Mouse (Mus musculus): ENCODE data around the gene Pla2g1b. TPM values are rescaled to one million over a fixed set of nuclear protein-coding genes. Genes with fewer than 3 reads are reported as not detected.

The Pla2g1b gene
- total and polyA plus RNA-seq, 2 experiments, result 2.7 TPM; not detected in 1

DNA sequence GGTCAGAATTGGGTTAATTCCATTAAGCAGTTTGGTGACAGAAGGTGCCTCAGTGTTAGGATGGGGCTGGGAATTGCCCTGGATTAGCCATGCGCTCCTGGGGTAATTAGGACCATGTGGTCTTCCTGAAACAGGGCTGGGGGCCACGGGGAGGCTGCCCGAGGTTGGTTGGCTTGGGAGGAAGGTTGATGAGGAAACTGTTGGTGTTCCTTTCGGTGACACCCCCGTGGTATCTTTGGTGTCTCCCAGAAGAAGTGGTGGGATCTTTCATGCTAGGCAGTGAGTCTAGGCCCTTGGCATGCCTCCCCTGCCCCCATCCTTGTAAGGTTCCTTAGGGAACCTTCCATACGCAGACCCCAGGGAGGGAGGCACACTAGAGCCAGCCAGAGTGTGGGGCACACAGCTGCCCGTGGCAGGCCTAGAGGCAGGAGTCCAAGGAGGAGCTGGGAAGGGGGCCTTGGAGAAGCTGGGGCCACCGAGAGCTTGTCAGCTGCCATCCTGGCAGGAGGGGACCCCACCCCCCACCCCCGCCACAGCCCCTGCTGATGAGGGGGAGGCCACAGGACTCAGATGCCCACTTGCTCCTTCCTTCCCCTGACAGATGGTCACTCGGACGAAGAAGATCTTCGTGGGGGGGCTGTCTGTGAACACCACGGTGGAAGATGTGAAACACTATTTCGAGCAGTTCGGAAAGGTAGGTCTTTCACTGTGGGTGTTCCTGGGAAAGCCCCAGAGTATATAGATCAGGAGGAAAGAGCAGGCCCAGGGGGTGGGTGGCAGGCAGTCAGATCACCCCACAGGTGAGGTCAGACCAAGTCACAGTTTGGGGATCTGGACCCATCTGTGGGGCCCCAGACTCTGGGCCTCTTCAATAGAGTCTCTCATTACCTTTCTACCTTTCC is 31.0 kb upstream of the Pla2g1b start:
- Histone ChIP-seq H3K9ac (ENCODE audit: low read depth, low read length) (no peak overlapping the region), H3K79me2 (ENCODE audit: control insufficient read depth, insufficient read depth, low read length) (no peaks in the 10 kb centered on the region), H3K27ac (replicated peaks; ENCODE audit: insufficient read depth, low read depth, low read length) (no peak overlapping the region), H3K27me3 (ENCODE audit: control insufficient read depth, insufficient read depth, low read length) (peaks cover 6% of the 10 kb centered on the region; the same call in 1 of the 2 replicates), H3K4me3 (ENCODE audit: insufficient read depth, low read depth, low read length) (no peak overlapping the region), H3K36me3 (ENCODE audit: control insufficient read depth, insufficient read depth, low read length) (no peaks in the 10 kb centered on the region), H3K4me1 (ENCODE audit: control insufficient read depth, insufficient read depth, low read length) (no peaks in the 10 kb centered on the region)
- TF ChIP-seq POLR2A (IDR thresholded peaks at IDR 0.05; ENCODE audit: extremely low read depth, insufficient read depth, low read length) (no peak), CTCF (IDR thresholded peaks at IDR 0.05; ENCODE audit: low read depth, low read length) (no peak)
- no peak for DNase-seq (ENCODE audit: extremely low read depth, low read depth, low spot score)
- 84% methylated on average over 15 of the region's 15 CpGs for WGBS

DNA sequence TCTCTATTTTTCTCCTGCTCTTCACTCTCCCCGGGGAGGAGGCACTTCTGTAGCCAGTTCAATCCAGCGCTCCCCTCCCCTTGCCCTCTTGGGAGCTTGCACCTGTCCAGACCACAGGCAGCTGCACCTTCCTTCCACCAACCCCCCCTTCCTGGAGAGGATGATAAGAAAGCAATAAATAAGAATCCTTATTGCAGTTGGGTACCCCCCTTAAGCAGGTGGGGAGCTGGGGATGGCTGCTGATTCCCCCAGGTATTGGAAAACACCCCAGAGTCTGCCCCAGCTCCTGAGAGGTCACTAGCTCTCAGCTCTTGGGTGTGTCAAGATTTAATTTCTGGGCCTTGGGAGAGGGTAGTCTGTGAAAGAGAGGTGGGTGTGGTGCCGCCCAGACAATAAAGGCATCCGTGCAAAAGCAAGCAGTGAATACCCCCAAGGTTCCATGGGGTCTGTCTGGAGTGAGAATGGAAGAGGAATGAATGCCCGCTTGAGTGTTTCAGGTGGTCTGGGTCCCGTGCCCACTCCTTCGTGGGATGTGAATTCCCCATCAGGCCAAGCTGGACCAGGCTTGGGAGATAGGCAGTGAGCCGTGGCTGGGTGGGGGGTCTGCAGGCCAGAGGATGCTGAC is 30.2 kb upstream of the Pla2g1b start:
- no peak for DNase-seq (ENCODE audit: extremely low read depth, low read depth, low spot score)
- H3K79me2 ChIP-seq (ENCODE audit: control insufficient read depth, insufficient read depth, low read length), result no peaks in the 10 kb centered on the region
- no peaks in the 10 kb centered on the region for H3K36me3 ChIP-seq (ENCODE audit: control insufficient read depth, insufficient read depth, low read length)
- H3K9ac ChIP-seq (ENCODE audit: low read depth, low read length), result no peak overlapping the region
- no peaks in the 10 kb centered on the region for H3K4me1 ChIP-seq (ENCODE audit: control insufficient read depth, insufficient read depth, low read length)
- no peak overlapping the region; the same call in 1 of the 2 replicates for H3K4me3 ChIP-seq (ENCODE audit: insufficient read depth, low read depth, low read length)
- H3K27me3 ChIP-seq (ENCODE audit: control insufficient read depth, insufficient read depth, low read length), result no peaks in the 10 kb centered on the region
- WGBS, result 72% methylated on average over 8 of the region's 8 CpGs
- TF ChIP-seq CTCF (IDR thresholded peaks at IDR 0.05; ENCODE audit: low read depth, low read length) (no peak), POLR2A (IDR thresholded peaks at IDR 0.05; ENCODE audit: extremely low read depth, insufficient read depth, low read length) (no peak)
- no peak overlapping the region for H3K27ac ChIP-seq (replicated peaks; ENCODE audit: insufficient read depth, low read depth, low read length)

DNA sequence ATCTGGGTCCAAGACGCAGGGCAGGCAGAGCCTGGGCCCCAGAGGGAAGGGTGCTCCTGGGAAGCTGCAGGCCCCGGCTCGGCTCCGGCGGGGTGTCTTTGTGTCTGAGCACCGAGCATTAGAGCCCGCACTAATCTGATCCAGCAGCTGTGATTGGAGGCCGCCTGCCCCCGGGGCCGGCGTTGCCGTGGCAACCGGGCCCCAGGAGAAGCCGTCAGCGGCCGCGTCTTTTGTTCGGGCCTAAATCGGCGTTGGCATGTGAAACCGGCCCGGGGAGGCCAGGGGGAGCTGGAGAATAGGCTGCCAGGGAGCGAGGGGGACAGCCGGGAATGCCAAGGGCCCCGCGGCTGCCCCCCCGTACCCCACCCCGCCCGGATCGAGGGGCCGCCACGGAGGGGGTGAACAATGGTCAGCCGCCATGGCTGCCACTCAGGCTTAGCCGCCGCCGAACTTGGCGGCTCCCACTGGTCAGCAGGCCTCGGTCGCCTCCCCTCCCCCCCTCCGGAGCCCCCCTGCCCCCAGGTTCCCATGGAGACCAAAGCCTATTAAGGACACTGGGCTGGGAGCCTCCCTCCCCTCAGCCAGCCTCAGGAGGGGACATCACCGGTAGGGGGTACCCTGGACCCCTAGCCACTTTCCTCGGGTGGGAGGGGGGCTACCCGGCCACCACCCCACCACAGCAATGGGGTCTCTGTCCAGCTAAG is 29.5 kb upstream of the Pla2g1b start:
- WGBS, result 30% methylated on average over 38 of the region's 43 CpGs
- H3K27me3 ChIP-seq (ENCODE audit: control insufficient read depth, insufficient read depth, low read length), result no peaks in the 10 kb centered on the region
- no peaks in the 10 kb centered on the region for H3K36me3 ChIP-seq (ENCODE audit: control insufficient read depth, insufficient read depth, low read length)
- H3K9ac ChIP-seq (ENCODE audit: low read depth, low read length), result no peak overlapping the region
- H3K4me1 ChIP-seq (ENCODE audit: control insufficient read depth, insufficient read depth, low read length), result no peaks in the 10 kb centered on the region
- no peak for DNase-seq (ENCODE audit: extremely low read depth, low read depth, low spot score)
- no peak for TF ChIP-seq CTCF (IDR thresholded peaks at IDR 0.05; ENCODE audit: low read depth, low read length)
- TF ChIP-seq POLR2A (IDR thresholded peaks at IDR 0.05; ENCODE audit: extremely low read depth, insufficient read depth, low read length), result no peak
- H3K4me3 ChIP-seq (ENCODE audit: insufficient read depth, low read depth, low read length), result no peak overlapping the region; the same call in 1 of the 2 replicates
- H3K79me2 ChIP-seq (ENCODE audit: control insufficient read depth, insufficient read depth, low read length), result no peaks in the 10 kb centered on the region
- no peak overlapping the region for H3K27ac ChIP-seq (replicated peaks; ENCODE audit: insufficient read depth, low read depth, low read length)

DNA sequence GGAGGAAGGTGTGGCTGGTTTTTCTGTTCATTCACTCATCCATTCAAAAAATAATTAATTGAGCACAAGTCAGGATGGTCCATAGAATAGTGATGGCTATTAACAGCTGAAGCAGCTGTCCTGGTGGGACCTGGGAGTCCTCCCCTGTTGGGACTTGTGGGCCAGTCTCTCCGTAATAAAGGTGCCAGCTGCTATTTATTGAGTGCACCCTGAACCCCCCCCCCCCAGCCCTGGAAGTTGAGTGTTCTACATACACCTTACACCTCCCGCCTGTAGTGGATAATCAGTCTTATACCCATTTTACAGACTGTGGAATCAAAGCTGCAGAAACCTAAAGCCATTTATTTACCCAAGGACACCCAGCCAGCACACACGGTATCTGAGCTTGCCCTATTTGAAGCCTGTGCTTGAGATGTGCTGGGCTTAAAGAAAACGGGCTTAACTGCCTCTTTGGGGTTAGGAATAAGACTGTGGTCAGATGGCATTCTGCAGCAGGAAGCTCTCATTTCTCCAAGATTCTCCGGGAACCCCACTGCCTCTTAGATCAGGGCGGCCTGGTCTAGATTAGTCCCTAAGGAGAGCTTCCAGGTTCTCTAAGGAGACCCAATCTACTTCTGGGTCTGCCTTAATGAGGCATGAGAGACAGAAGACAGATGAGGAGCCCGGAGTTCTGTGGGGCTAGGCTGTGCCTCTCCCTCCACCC is 28.7 kb upstream of the Pla2g1b start:
- Histone ChIP-seq H3K27me3 (ENCODE audit: control insufficient read depth, insufficient read depth, low read length) (no peaks in the 10 kb centered on the region), H3K27ac (replicated peaks; ENCODE audit: insufficient read depth, low read depth, low read length) (no peak overlapping the region), H3K4me3 (ENCODE audit: insufficient read depth, low read depth, low read length) (no peak overlapping the region), H3K9ac (ENCODE audit: low read depth, low read length) (no peak overlapping the region), H3K4me1 (ENCODE audit: control insufficient read depth, insufficient read depth, low read length) (no peaks in the 10 kb centered on the region), H3K79me2 (ENCODE audit: control insufficient read depth, insufficient read depth, low read length) (no peaks in the 10 kb centered on the region), H3K36me3 (ENCODE audit: control insufficient read depth, insufficient read depth, low read length) (no peaks in the 10 kb centered on the region)
- no peak for TF ChIP-seq CTCF (IDR thresholded peaks at IDR 0.05; ENCODE audit: low read depth, low read length)
- no peak for TF ChIP-seq POLR2A (IDR thresholded peaks at IDR 0.05; ENCODE audit: extremely low read depth, insufficient read depth, low read length)
- DNase-seq (ENCODE audit: extremely low read depth, low read depth, low spot score), result no peak
- WGBS, result 85% methylated on average over 7 of the region's 7 CpGs

DNA sequence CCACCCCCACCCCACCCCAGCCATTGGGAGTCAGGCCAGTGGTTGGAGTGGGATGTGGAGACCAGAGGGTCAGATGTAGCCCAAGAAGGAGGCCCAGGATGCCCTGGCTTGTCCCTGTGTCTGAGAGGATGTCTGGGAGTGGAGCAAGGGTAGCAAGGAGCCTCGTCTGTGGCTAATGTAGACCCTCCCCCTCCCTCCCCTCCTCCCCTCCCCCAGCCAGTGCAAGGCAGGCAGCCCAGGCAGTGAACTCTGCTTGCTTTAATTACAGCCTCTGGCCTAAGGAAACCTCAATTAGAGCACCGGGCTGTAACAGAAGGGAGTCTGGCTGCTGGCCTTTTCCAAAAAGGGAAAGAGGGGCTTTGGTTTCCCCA is 28.1 kb upstream of the Pla2g1b start:
- H3K9ac ChIP-seq (ENCODE audit: low read depth, low read length), result no peak overlapping the region
- no peaks in the 10 kb centered on the region for H3K4me1 ChIP-seq (ENCODE audit: control insufficient read depth, insufficient read depth, low read length)
- H3K36me3 ChIP-seq (ENCODE audit: control insufficient read depth, insufficient read depth, low read length), result no peaks in the 10 kb centered on the region
- no peak for DNase-seq (ENCODE audit: extremely low read depth, low read depth, low spot score)
- TF ChIP-seq CTCF (IDR thresholded peaks at IDR 0.05; ENCODE audit: low read depth, low read length), result no peak
- TF ChIP-seq POLR2A (IDR thresholded peaks at IDR 0.05; ENCODE audit: extremely low read depth, insufficient read depth, low read length), result no peak
- H3K4me3 ChIP-seq (ENCODE audit: insufficient read depth, low read depth, low read length), result no peak overlapping the region
- H3K27ac ChIP-seq (replicated peaks; ENCODE audit: insufficient read depth, low read depth, low read length), result no peak overlapping the region
- no peaks in the 10 kb centered on the region for H3K27me3 ChIP-seq (ENCODE audit: control insufficient read depth, insufficient read depth, low read length)
- H3K79me2 ChIP-seq (ENCODE audit: control insufficient read depth, insufficient read depth, low read length), result no peaks in the 10 kb centered on the region
- 65% methylated on average over 2 of the region's 2 CpGs for WGBS

Measured in liver, adult 2 months (tissue).